Mouse (Mus musculus) thymus, adult 2 months (tissue): ENCODE measurements around the gene Pck1. TPM values are rescaled to one million over a fixed set of nuclear protein-coding genes. Genes with fewer than 3 reads are reported as not detected.

Experiments
- DNase-seq: peaks from one replicate; pipeline ENCODE4 v3.0.0; 2021
- H3K27ac ChIP-seq: fragments of 200-500 bp; 2 replicates; pipeline ENCODE4 v1.5.1; 2012; ENCODE audit warnings: low read length, control low read depth; ENCODE audit not compliant: control insufficient read depth, insufficient read depth
- H3K27me3 ChIP-seq: fragments of 200-500 bp; 2 replicates; pipeline ENCODE4 v1.6.1; 2012; ENCODE audit warnings: mild to moderate bottlenecking, low read length, moderate library complexity, mixed read lengths; ENCODE audit not compliant: control insufficient read depth, insufficient read depth
- H3K36me3 ChIP-seq: fragments of 200-500 bp; 2 replicates; pipeline ENCODE4 v1.6.1; 2012; ENCODE audit warnings: mild to moderate bottlenecking, low read length, moderate library complexity; ENCODE audit not compliant: control insufficient read depth, insufficient read depth
- H3K4me1 ChIP-seq: fragments of 200-500 bp; replicated peaks from 2 replicates; pipeline ENCODE4 v1.6.1; 2012; ENCODE audit warnings: low read length; ENCODE audit not compliant: control insufficient read depth, insufficient read depth
- H3K4me3 ChIP-seq: fragments of 200-500 bp; 2 replicates; pipeline ENCODE4 v1.5.1; 2012; ENCODE audit warnings: mild to moderate bottlenecking, low read length, control low read depth, moderate library complexity; ENCODE audit not compliant: control insufficient read depth, insufficient read depth
- CTCF ChIP-seq: fragments of 200-500 bp; IDR thresholded peaks from 2 replicates; pipeline ENCODE4 v1.5.1; 2012; ENCODE audit warnings: mild to moderate bottlenecking, control low read depth, low read length, moderate library complexity, borderline replicate concordance; ENCODE audit not compliant: control insufficient read depth, poor library complexity, insufficient read depth; ENCODE audit errors: extremely low read depth
- POLR2A ChIP-seq: fragments of 200-500 bp; IDR thresholded peaks from 2 replicates; pipeline ENCODE4 v1.6.1; 2012; ENCODE audit warnings: mild to moderate bottlenecking, low read length, control low read depth, moderate library complexity; ENCODE audit not compliant: control insufficient read depth, poor library complexity, insufficient read depth; ENCODE audit errors: extremely low read depth
- WGBS: fragments of 180-500 bp; shearing (Covaris S2); methylation state at CpG from one replicate; pipeline ENCODE4 v1.1.7; 2018; 5-methylcytosine and 5-hydroxymethylcytosine counted together
- polyA plus RNA-seq: library from polyadenylated mRNA; depleted of rRNA; stranded (reverse); fragments of >200 nt; gene quantifications from 2 replicates; pipeline ENCODE4 v1.2.3, GENCODE M21; 2012

Pck1 gene
- polyA plus RNA-seq, 1 experiment, result 14.5 TPM

- H3K4me3 ChIP-seq, result no peak overlapping the region
Observed at GRCm38 (mm10) chr2:173164358-173164757, 11.5 kb downstream of the Pck1 start.

GRCm38 (mm10) chr2:173164946-173165345 is 12.1 kb downstream of the Pck1 start:
- H3K36me3 ChIP-seq, result no peaks in the 10 kb centered on the region
- no peak for TF ChIP-seq CTCF
- TF ChIP-seq POLR2A, result no peak
- no peaks in the 10 kb centered on the region for H3K27me3 ChIP-seq
- WGBS, result 95% methylated on average over 10 of the region's 10 CpGs
- no peak for DNase-seq
- no peak overlapping the region for H3K27ac ChIP-seq
- H3K4me3 ChIP-seq, result no peak overlapping the region
- no peaks in the 10 kb centered on the region for H3K4me1 ChIP-seq

More at GRCm38 (mm10) chr2:173164358-173164757, 11.5 kb downstream of the Pck1 start:
- Histone ChIP-seq H3K27ac (no peak overlapping the region), H3K27me3 (no peaks in the 10 kb centered on the region), H3K4me1 (no peaks in the 10 kb centered on the region), H3K36me3 (no peaks in the 10 kb centered on the region)
- TF ChIP-seq CTCF (no peak), POLR2A (no peak)
- 48% methylated on average over 2 of the region's 2 CpGs for WGBS
- DNase-seq, result peak; percentile 47

- Histone ChIP-seq H3K4me1 (no peaks in the 10 kb centered on the region), H3K27ac (no peak overlapping the region), H3K36me3 (no peaks in the 10 kb centered on the region), H3K27me3 (no peaks in the 10 kb centered on the region), H3K4me3 (no peak overlapping the region)
- DNase-seq, result no peak
- 94% methylated on average over 10 of the region's 10 CpGs for WGBS
- no peak for TF ChIP-seq CTCF
- no peak for TF ChIP-seq POLR2A
Observed at GRCm38 (mm10) chr2:173165357-173165756, 12.5 kb downstream of the Pck1 start.

GRCm38 (mm10) chr2:173168411-173168851 is 15.6 kb downstream of the Pck1 start:
- TF ChIP-seq POLR2A, result no peak
- TF ChIP-seq CTCF, result no peak
- 97% methylated on average over 5 of the region's 5 CpGs for WGBS
- no peak for DNase-seq

GRCm38 (mm10) chr2:173170081-173170480 is 17.2 kb downstream of the Pck1 start:
- no peak for DNase-seq
- no peak overlapping the region for H3K4me3 ChIP-seq
- peaks cover 25% of the 10 kb centered on the region for H3K4me1 ChIP-seq
- no peak overlapping the region for H3K27ac ChIP-seq
- H3K36me3 ChIP-seq, result no peaks in the 10 kb centered on the region
- H3K27me3 ChIP-seq, result peaks cover 4% of the 10 kb centered on the region; the same call in 1 of the 2 replicates
- WGBS, result 97% methylated on average over 2 of the region's 2 CpGs
- TF ChIP-seq POLR2A (no peak), CTCF (no peak)

More at GRCm38 (mm10) chr2:173168411-173168851, 15.6 kb downstream of the Pck1 start:
- Histone ChIP-seq H3K27ac (no peak overlapping the region), H3K4me1 (peaks cover 13% of the 10 kb centered on the region), H3K4me3 (no peak overlapping the region), H3K27me3 (peaks cover 4% of the 10 kb centered on the region; the same call in 1 of the 2 replicates), H3K36me3 (no peaks in the 10 kb centered on the region)

DNA sequence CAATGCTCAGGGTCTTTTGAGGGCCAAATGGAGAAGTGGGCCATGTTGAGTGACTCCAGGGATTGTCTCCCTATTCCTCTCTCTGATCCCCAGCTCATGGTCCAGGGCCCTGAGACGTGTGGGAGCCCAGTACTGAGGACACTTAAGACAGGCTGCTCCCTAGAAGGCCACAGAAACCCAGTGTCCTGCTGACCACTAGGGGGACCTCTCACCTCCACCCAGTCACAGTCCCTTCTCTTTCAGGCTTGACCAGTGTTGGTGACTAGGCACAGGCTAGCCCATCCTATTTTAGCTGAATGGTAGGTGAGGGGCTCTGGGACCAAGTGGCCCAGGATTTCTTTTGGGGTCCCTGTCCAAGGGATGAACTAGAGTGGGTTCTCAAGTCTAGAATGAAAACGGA is 17.9 kb downstream of the Pck1 start:
- H3K36me3 ChIP-seq, result no peaks in the 10 kb centered on the region
- TF ChIP-seq POLR2A (no peak), CTCF (0 out of 2 replicates have a peak, but pooled peaks have one; percentile 21)
- peaks cover 4% of the 10 kb centered on the region; the same call in 1 of the 2 replicates for H3K27me3 ChIP-seq
- no peak overlapping the region for H3K27ac ChIP-seq
- no peak for DNase-seq
- WGBS, result 88% methylated on average over 2 of the region's 2 CpGs
- H3K4me1 ChIP-seq, result peaks cover 25% of the 10 kb centered on the region
- no peak overlapping the region for H3K4me3 ChIP-seq

- DNase-seq, result no peak
- Histone ChIP-seq H3K36me3 (no peaks in the 10 kb centered on the region), H3K27ac (no peak overlapping the region), H3K27me3 (peaks cover 4% of the 10 kb centered on the region; the same call in 1 of the 2 replicates), H3K4me1 (peaks cover 25% of the 10 kb centered on the region), H3K4me3 (no peak overlapping the region)
- TF ChIP-seq CTCF, result no peak
- TF ChIP-seq POLR2A, result no peak
- 3% methylated on average over 30 of the region's 30 CpGs for WGBS
Observed at GRCm38 (mm10) chr2:173171470-173171869, 18.6 kb downstream of the Pck1 start.
